Comparison of ENCODE assay signal across 8 mouse cellular contexts in the genomic region with DNA sequence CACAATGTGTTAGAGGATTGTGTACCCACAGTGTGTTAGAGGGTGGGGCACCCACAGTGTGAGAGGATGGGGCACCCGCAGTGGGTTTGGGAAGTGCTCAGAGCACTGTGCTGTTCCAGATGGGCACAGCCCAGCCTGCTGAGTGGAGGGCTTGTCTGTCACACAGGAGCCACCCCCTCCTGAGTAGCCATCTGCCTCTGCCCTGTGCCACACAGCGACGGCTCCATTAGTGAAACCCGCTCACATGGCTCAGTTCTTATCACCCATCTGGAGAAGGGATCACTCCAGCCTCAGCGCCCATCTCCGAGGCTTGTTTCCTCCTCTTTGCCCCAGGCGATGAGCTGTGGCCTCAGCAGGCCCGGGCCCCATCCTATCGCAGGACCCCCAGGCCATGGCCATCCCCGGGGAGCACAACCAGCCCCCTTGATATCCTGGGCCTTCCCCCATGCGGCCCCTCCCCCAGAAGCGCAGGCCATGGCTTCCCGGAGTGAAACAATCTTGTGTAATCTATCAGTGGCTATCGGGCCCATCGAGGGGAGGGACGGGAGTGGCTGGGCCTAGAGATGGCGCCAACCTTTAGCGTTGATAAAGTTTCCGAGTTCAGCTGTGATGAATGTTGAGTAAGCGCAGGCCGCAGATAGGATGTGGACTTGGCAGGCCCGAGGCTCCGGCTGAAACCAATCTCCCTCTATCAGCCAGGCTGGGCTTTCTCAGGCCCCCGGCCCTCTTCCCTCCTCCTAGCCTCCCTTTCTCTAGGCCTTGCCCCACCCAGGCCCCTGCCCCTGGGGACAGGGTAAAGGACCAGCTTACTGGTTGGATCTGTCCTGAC. TPM values are rescaled to one million over a fixed set of nuclear protein-coding genes. Genes with fewer than 3 reads are reported as not detected.
DNase-seq lines count a peak whose midpoint lies in the region; ATAC-seq and TF ChIP-seq lines count a peak whose summit lies in the region.

No protein-coding gene starts in this region.

- no peak overlapping the region for H3K4me2 ChIP-seq in midbrain, postnatal 0 days (ENCODE audit: low read depth, low read length, poor library complexity, severe bottlenecking)

- peaks cover 14% of the 10 kb centered on the region; the same call in 1 of the 2 replicates for H3K27me3 ChIP-seq in embryonic facial prominence, embryonic 10.5 days (replicated peaks; ENCODE audit: low read depth, poor library complexity, severe bottlenecking)
- H3K27me3 ChIP-seq in limb, embryonic 10.5 days (ENCODE audit: low read depth, poor library complexity, severe bottlenecking): no peaks in the 10 kb centered on the region; the same call in 1 of the 2 replicates
- no peaks in the 10 kb centered on the region for H3K27me3 ChIP-seq in midbrain, postnatal 0 days (ENCODE audit: insufficient read depth, low read length)

- H3K36me3 ChIP-seq in embryonic facial prominence, embryonic 10.5 days (replicated peaks): no peaks in the 10 kb centered on the region
- no peaks in the 10 kb centered on the region for H3K36me3 ChIP-seq in limb, embryonic 10.5 days
- H3K36me3 ChIP-seq in midbrain, postnatal 0 days (ENCODE audit: insufficient read depth, low read length): no peaks in the 10 kb centered on the region

- 0 out of 2 replicates have a peak overlapping the region, but pooled peaks have one; percentile 30 for H3K9ac ChIP-seq in midbrain, postnatal 0 days (replicated peaks; ENCODE audit: low read length, poor library complexity, severe bottlenecking)

- no peak for TF ChIP-seq CTCF in midbrain, postnatal 0 days (IDR thresholded peaks at IDR 0.05)

- H3K4me1 ChIP-seq in embryonic facial prominence, embryonic 10.5 days: peaks cover 83% of the 10 kb centered on the region
- H3K4me1 ChIP-seq in limb, embryonic 10.5 days: peaks cover 79% of the 10 kb centered on the region
- H3K4me1 ChIP-seq in midbrain, postnatal 0 days (ENCODE audit: insufficient read depth, low read length): no peaks in the 10 kb centered on the region

- peak overlapping the region; percentile 25; the same call in 1 of the 2 replicates for H3K4me3 ChIP-seq in embryonic facial prominence, embryonic 10.5 days
- H3K4me3 ChIP-seq in limb, embryonic 10.5 days: no peak overlapping the region
- no peak overlapping the region for H3K4me3 ChIP-seq in midbrain, postnatal 0 days (ENCODE audit: low read depth, low read length)

- no peak for ATAC-seq in midbrain, postnatal 0 days (ENCODE audit: low FRiP score)

- DNase-seq in left cerebral cortex, postnatal 4 days: peak; percentile 90
- DNase-seq in left cerebral cortex, postnatal 36 days (ENCODE audit: low spot score in 2 of 2): no peak
- peak; percentile 34 for DNase-seq in embryonic facial prominence, embryonic 10.5 days (ENCODE audit: low spot score)
- DNase-seq in heart, postnatal 14 days: peak; percentile 56 to 61
- DNase-seq in limb, embryonic 10.5 days (ENCODE audit: low spot score): peak; percentile 41
- DNase-seq in midbrain, postnatal 0 days (ENCODE audit: low spot score): peak; percentile 72
- DNase-seq in thymus, postnatal 14 days: no peak
- no peak for DNase-seq in spleen, adult 18-20 months

- 38% methylated on average over 24 of the region's 24 CpGs for WGBS in embryonic facial prominence, embryonic 10.5 days
- 31% methylated on average over 24 of the region's 24 CpGs for WGBS in limb, embryonic 10.5 days
- 45% methylated on average over 24 of the region's 24 CpGs for WGBS in midbrain, postnatal 0 days

- intact Hi-C loops in left cerebral cortex, postnatal 4 days (cut with DNase I): no loop called here
- intact Hi-C loops in left cerebral cortex, postnatal 36 days (cut with DNase I): no loop called here
- intact Hi-C loops in heart, postnatal 14 days (cut with DNase I): no loop called here

- no peaks in the 10 kb centered on the region for H3K9me3 ChIP-seq in embryonic facial prominence, embryonic 10.5 days
- H3K9me3 ChIP-seq in limb, embryonic 10.5 days (replicated peaks): no peaks in the 10 kb centered on the region
- no peaks in the 10 kb centered on the region for H3K9me3 ChIP-seq in midbrain, postnatal 0 days (ENCODE audit: low read length)

- H3K27ac ChIP-seq in embryonic facial prominence, embryonic 10.5 days (replicated peaks): peak overlapping the region; percentile 41
- peak overlapping the region; percentile 67 for H3K27ac ChIP-seq in limb, embryonic 10.5 days
- H3K27ac ChIP-seq in midbrain, postnatal 0 days (ENCODE audit: low read depth, low read length): no peak overlapping the region

RNA-seq across cellular contexts. Expression of gene Zfpm1, which starts 14.4 kb away (rescaled TPM):
- total RNA-seq in left cerebral cortex, postnatal 4 days (2021): 10 to 100 TPM in 1 of 2 experiments, 1 to 10 TPM in 1; 8.6 to 12.2 TPM
- 10 to 100 TPM; 33.9 to 35.3 TPM for total RNA-seq in left cerebral cortex, postnatal 36 days (2021)
- polyA plus RNA-seq in embryonic facial prominence, embryonic 10.5 days (2016; fragmentation: Nextera tagmentation; extraction: Ambion mirVana): 1.5 and 2.0 TPM in 2 replicates
- total RNA-seq in heart, postnatal 14 days (2021): 10 to 100 TPM; 25.5 to 26.9 TPM
- 1.3 and 1.5 TPM in 2 replicates for polyA plus RNA-seq in limb, embryonic 10.5 days (2016; fragmentation: Nextera tagmentation; extraction: Ambion mirVana)
- total RNA-seq in midbrain, postnatal 0 days (2014; rRNA removed): 19.6 and 28.6 TPM in 2 replicates
- polyA plus RNA-seq in midbrain, postnatal 0 days (2015; fragmentation: Nextera tagmentation; extraction: Ambion mirVana): 1.2 TPM in 2 replicates

Comparison
In these comparisons a context has a peak if more than half of its experiments do, and no peak if none do; other contexts are left out.
1. DNase-seq: peak in left cerebral cortex, postnatal 4 days (single experiment), embryonic facial prominence, embryonic 10.5 days (single experiment), heart, postnatal 14 days (2 of 2), limb, embryonic 10.5 days (single experiment) and midbrain, postnatal 0 days (single experiment); none in left cerebral cortex, postnatal 36 days (0 of 2), thymus, postnatal 14 days (single experiment) and spleen, adult 18-20 months (0 of 2).